Mouse (Mus musculus): ENCODE measurements around the gene Nckap5. TPM values are rescaled to one million over a fixed set of nuclear protein-coding genes. Genes with fewer than 3 reads are reported as not detected.

The Nckap5 gene
- total and polyA plus RNA-seq, 3 experiments = not detected

GRCm38 (mm10) chr1:126496722-126497121, 333.9 kb downstream of the Nckap5 start:
- H3K9me3 ChIP-seq (replicated peaks; ENCODE audit: low read length) = peaks cover 46% of the 10 kb centered on the region
- no peaks in the 10 kb centered on the region for H3K27me3 ChIP-seq (replicated peaks)
- in situ Hi-C loops (cut with MboI; ENCODE audit: low pct_ligation_motif_present, low pct_unique_long_range_greater_than_20kb, low sequenced_read_pairs) = no loop called here
- no peak overlapping the region for H3K4me3 ChIP-seq (replicated peaks in 1 of 3; ENCODE audit: low read depth in 2 of 3, low read length in 2 of 3, poor library complexity in 1 of 3)
- no peaks in the 10 kb centered on the region for H3K79me2 ChIP-seq (replicated peaks; ENCODE audit: control insufficient read depth, extremely low read depth, insufficient read depth, poor library complexity, severe bottlenecking)
- H3K36me3 ChIP-seq (replicated peaks in 1 of 2; ENCODE audit: control insufficient read depth in 1 of 2, insufficient read depth in 1 of 2, low read length in 1 of 2) = no peaks in the 10 kb centered on the region
- dilution Hi-C loops (cut with MboI; ENCODE audit: extremely low pct_ligation_motif_present, extremely low pct_unique_long_range_greater_than_20kb, low sequenced_read_pairs) = no loop called here
- no peaks in the 10 kb centered on the region for H3K4me1 ChIP-seq (ENCODE audit: control insufficient read depth in 1 of 2, insufficient read depth in 2 of 2)
- TF ChIP-seq E2F4 (IDR thresholded peaks at IDR 0.05; ENCODE audit: insufficient replicate concordance, low read depth, low read length) (no peak), ZNF384 (IDR thresholded peaks at IDR 0.05; ENCODE audit: low read depth, low read length) (no peak), KAT2A (IDR thresholded peaks at IDR 0.05; ENCODE audit: insufficient replicate concordance, low read length) (no peak), PAX5 (IDR thresholded peaks at IDR 0.05; ENCODE audit: low read length) (no peak), SMC3 (IDR thresholded peaks at IDR 0.05; ENCODE audit: low read depth, low read length) (no peak), MYC (IDR thresholded peaks at IDR 0.05; ENCODE audit: low read depth, low read length) (no peak), MEF2A (IDR thresholded peaks at IDR 0.05; ENCODE audit: borderline replicate concordance, low read depth, low read length) (no peak), BHLHE40 (IDR thresholded peaks at IDR 0.05; ENCODE audit: low read depth, low read length) (no peak), RAD21 (IDR thresholded peaks at IDR 0.05; ENCODE audit: low read depth, low read length) (no peak), ZMIZ1 (IDR thresholded peaks at IDR 0.05; ENCODE audit: low read depth, low read length) (no peak), HCFC1 (IDR thresholded peaks at IDR 0.05; ENCODE audit: low read depth, low read length) (no peak), RCOR1 (conservative IDR thresholded peaks at IDR 0.05; ENCODE audit: low read depth, low read length) (no peak), NRF1 (IDR thresholded peaks at IDR 0.05; ENCODE audit: low read depth, low read length) (no peak), EP300 (IDR thresholded peaks at IDR 0.05; ENCODE audit: low read length) (no peak), ETS1 (conservative IDR thresholded peaks at IDR 0.05; ENCODE audit: low read depth, low read length) (no peak), MAZ (IDR thresholded peaks at IDR 0.05; ENCODE audit: low read depth, low read length) (no peak)
- H3K9ac ChIP-seq (ENCODE audit: insufficient read depth, low read depth) = no peak overlapping the region
- DNase-seq (ENCODE audit: extremely low read depth) = no peak
- no peak overlapping the region for H3K27ac ChIP-seq (ENCODE audit: insufficient read depth, low read depth)
- no peak overlapping the region for H3K4me2 ChIP-seq (ENCODE audit: insufficient read depth, low read depth, poor library complexity, severe bottlenecking)

DNA sequence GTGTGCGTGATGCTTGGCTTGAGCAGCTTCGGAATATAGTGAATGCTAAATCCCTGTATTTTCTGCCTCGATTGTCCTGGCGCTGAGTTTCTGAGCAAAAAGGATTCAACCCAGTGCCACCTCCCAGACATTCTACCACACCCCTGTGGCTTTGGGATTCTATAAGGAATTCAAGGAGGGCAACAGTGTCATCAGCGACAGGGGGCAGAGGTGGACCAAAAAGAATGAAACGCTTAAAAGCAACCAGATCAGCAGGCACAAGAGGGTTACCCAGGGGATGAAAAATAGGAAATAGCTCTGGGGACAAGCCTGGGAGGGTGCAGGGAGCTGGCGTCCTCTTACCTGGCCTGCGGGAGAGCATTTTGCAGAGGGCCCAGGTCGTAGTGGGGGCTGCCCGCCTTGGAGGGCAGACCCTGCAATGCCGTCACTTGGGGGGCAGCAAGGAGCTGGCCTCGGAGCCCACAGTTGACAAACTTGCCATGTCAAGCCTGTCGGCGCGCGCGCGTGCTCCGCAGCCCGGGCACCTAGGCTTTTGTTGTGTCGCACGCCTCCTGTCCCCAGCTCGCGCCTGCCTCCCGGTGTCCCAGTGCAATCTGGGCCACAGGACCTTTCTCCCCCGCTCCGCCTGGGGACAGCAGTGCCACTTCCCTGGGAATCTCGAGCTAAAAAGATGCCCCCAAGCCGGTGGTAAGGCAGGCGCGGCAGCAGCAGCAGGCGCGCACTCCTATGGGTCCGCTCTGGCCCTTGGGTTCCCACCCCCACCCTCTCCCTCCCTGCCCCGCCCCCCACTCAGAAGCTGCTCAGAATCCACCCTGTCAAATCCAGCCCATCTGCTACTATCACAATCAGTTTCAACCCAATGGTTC, 338.2 kb downstream of the Nckap5 start:
- TF ChIP-seq HCFC1 (IDR thresholded peaks at IDR 0.05; ENCODE audit: low read depth, low read length) (no peak), TBP (conservative IDR thresholded peaks at IDR 0.05; ENCODE audit: low read depth, low read length) (no peak), EP300 (IDR thresholded peaks at IDR 0.05; ENCODE audit: low read length) (no peak), RAD21 (IDR thresholded peaks at IDR 0.05; ENCODE audit: low read depth, low read length) (no peak), SMC3 (IDR thresholded peaks at IDR 0.05; ENCODE audit: low read depth, low read length) (no peak)
- H3K36me3 ChIP-seq (replicated peaks in 1 of 2; ENCODE audit: control insufficient read depth in 1 of 2, insufficient read depth in 1 of 2, low read length in 1 of 2) = no peaks in the 10 kb centered on the region
- H3K4me2 ChIP-seq (ENCODE audit: insufficient read depth, low read depth, poor library complexity, severe bottlenecking) = no peak overlapping the region
- H3K9ac ChIP-seq (ENCODE audit: insufficient read depth, low read depth) = no peak overlapping the region
- H3K4me1 ChIP-seq (ENCODE audit: control insufficient read depth in 1 of 2, insufficient read depth in 2 of 2) = no peaks in the 10 kb centered on the region
- H3K4me3 ChIP-seq (replicated peaks in 1 of 3; ENCODE audit: low read depth in 2 of 3, low read length in 2 of 3, poor library complexity in 1 of 3) = no peak overlapping the region
- in situ Hi-C loops (cut with MboI; ENCODE audit: low pct_ligation_motif_present, low pct_unique_long_range_greater_than_20kb, low sequenced_read_pairs) (no loop called here), dilution Hi-C loops (cut with MboI; ENCODE audit: extremely low pct_ligation_motif_present, extremely low pct_unique_long_range_greater_than_20kb, low sequenced_read_pairs) (no loop called here)
- no peak for DNase-seq (ENCODE audit: extremely low read depth)
- peaks cover 67% of the 10 kb centered on the region for H3K9me3 ChIP-seq (replicated peaks; ENCODE audit: low read length)
- H3K79me2 ChIP-seq (replicated peaks; ENCODE audit: control insufficient read depth, extremely low read depth, insufficient read depth, poor library complexity, severe bottlenecking) = no peaks in the 10 kb centered on the region
- H3K27me3 ChIP-seq (replicated peaks) = no peaks in the 10 kb centered on the region
- H3K27ac ChIP-seq (ENCODE audit: insufficient read depth, low read depth) = no peak overlapping the region
